Mouse (Mus musculus) stomach, postnatal 0 days (tissue): ENCODE results near the gene Ovol3. TPM values are rescaled to one million over a fixed set of nuclear protein-coding genes. Genes with fewer than 3 reads are reported as not detected.

Experiments
- ATAC-seq: fragments of 200-750 bp; cut with Nextera tagmentation; 2 replicates; pipeline ENCODE4 v1.8.0; 2017; ENCODE audit not compliant: low FRiP score, low TSS enrichment
- DNase-seq: peaks from one replicate; pipeline ENCODE4 v3.0.0-alpha.2; 2016; ENCODE audit warnings: low spot score
- H3K27ac ChIP-seq: fragments of 300-500 bp; sonication (generic); replicated peaks from 2 replicates; pipeline ENCODE4 v1.5.1; 2014; ENCODE audit warnings: mild to moderate bottlenecking, control low read depth
- H3K27me3 ChIP-seq: fragments of 300-500 bp; sonication (generic); 2 replicates; pipeline ENCODE4 v1.6.1; 2014; ENCODE audit warnings: low read length; ENCODE audit not compliant: control insufficient read depth, insufficient read depth
- H3K36me3 ChIP-seq: fragments of 300-500 bp; sonication (generic); 2 replicates; pipeline ENCODE4 v1.6.1; 2014; ENCODE audit warnings: low read length, mixed read lengths; ENCODE audit not compliant: control insufficient read depth, insufficient read depth
- H3K4me1 ChIP-seq: fragments of 300-500 bp; sonication (generic); replicated peaks from 2 replicates; pipeline ENCODE4 v1.6.1; 2014; ENCODE audit warnings: antibody characterized with exemption; ENCODE audit not compliant: control insufficient read depth, insufficient read depth
- H3K4me2 ChIP-seq: fragments of 300-500 bp; sonication (generic); replicated peaks from 2 replicates; pipeline ENCODE4 v1.6.1; 2014; ENCODE audit warnings: low read depth, mild to moderate bottlenecking, control low read depth, moderate library complexity
- H3K4me3 ChIP-seq: fragments of 300-500 bp; sonication (generic); 2 replicates; pipeline ENCODE4 v1.5.1; 2014; ENCODE audit warnings: low read depth, low read length, control low read depth
- H3K9ac ChIP-seq: fragments of 300-500 bp; sonication (generic); 2 replicates; pipeline ENCODE4 v1.6.1; 2014; ENCODE audit warnings: mild to moderate bottlenecking, low read length, control low read depth, mixed read lengths
- H3K9me3 ChIP-seq: fragments of 300-500 bp; sonication (generic); 2 replicates; pipeline ENCODE4 v1.6.1; 2016; ENCODE audit warnings: low read length; ENCODE audit not compliant: control insufficient read depth
- CTCF ChIP-seq: IDR thresholded peaks from 2 replicates; pipeline ENCODE4 v1.5.1; 2016; ENCODE audit warnings: antibody characterized with exemption, low read depth, mild to moderate bottlenecking, moderate library complexity
- EP300 ChIP-seq: optimal IDR thresholded peaks from 2 replicates; pipeline ENCODE3; 2016; ENCODE audit warnings: antibody characterized with exemption
- WGBS: fragments of 180-500 bp; shearing (Covaris S2); extraction: QIAGEN DNeasy Blood & Tissue Kit; methylation state at CpG from one replicate; pipeline ENCODE4 v1.1.7; 2014; 5-methylcytosine and 5-hydroxymethylcytosine counted together
- polyA plus RNA-seq: library from polyadenylated mRNA; unstranded; fragments of >200 nt; fragmentation: Nextera tagmentation; extraction: Ambion mirVana; gene quantifications from 2 replicates; pipeline ENCODE4 v1.2.1, GENCODE M21; 2015

The Ovol3 gene
- polyA plus RNA-seq, 1 experiment from 2014 or later: not detected

DNA sequence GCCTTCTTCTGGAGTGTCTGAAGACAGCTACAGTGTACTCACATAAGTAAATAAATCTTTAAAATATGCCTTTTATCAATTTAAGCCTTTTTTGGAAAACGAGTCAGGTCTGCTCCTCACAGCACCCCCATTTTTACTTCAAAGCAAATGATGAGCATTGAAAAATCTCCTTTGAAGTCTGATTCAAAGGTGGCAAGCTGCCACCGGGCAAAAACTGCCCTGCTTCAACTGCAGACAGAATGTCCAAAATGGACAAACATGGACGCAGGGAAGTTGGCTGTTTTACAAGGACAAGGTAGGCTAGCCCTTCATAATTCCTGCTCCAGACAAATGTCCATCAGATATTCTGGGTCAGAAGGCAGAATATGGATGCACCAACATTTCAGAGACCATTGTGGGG, 14.1 kb downstream of the Ovol3 start:
- TF ChIP-seq CTCF (no peak), EP300 (no peak)
- DNase-seq: no peak
- WGBS: 73% methylated on average over 3 of the region's 3 CpGs
- ATAC-seq: no peak
- H3K4me1 ChIP-seq: peaks cover 3% of the 10 kb centered on the region; the same call in 1 of the 2 replicates
- H3K27me3 ChIP-seq: no peaks in the 10 kb centered on the region
- no peak overlapping the region for H3K9ac ChIP-seq
- H3K4me3 ChIP-seq: no peak overlapping the region
- H3K9me3 ChIP-seq: no peaks in the 10 kb centered on the region
- no peak overlapping the region for H3K27ac ChIP-seq
- no peak overlapping the region for H3K4me2 ChIP-seq
- peaks cover 6% of the 10 kb centered on the region; the same call in 1 of the 2 replicates for H3K36me3 ChIP-seq

GRCm38 (mm10) chr7:30220008-30220356, 15.5 kb downstream of the Ovol3 start:
- 16% methylated on average over 11 of the region's 11 CpGs for WGBS
- peak overlapping the region; percentile 63 for H3K9ac ChIP-seq
- H3K36me3 ChIP-seq: peaks cover 3% of the 10 kb centered on the region; the same call in 1 of the 2 replicates
- H3K27me3 ChIP-seq: no peaks in the 10 kb centered on the region
- H3K4me1 ChIP-seq: peaks cover 3% of the 10 kb centered on the region; the same call in 1 of the 2 replicates
- H3K9me3 ChIP-seq: no peaks in the 10 kb centered on the region
- peak overlapping the region; percentile 36 for H3K4me3 ChIP-seq
- H3K4me2 ChIP-seq: peak overlapping the region; percentile 77
- TF ChIP-seq EP300: no peak
- TF ChIP-seq CTCF: no peak
- peak; percentile 75 for DNase-seq
- H3K27ac ChIP-seq: peak overlapping the region; percentile 86
- ATAC-seq: peak; percentile 92

DNA sequence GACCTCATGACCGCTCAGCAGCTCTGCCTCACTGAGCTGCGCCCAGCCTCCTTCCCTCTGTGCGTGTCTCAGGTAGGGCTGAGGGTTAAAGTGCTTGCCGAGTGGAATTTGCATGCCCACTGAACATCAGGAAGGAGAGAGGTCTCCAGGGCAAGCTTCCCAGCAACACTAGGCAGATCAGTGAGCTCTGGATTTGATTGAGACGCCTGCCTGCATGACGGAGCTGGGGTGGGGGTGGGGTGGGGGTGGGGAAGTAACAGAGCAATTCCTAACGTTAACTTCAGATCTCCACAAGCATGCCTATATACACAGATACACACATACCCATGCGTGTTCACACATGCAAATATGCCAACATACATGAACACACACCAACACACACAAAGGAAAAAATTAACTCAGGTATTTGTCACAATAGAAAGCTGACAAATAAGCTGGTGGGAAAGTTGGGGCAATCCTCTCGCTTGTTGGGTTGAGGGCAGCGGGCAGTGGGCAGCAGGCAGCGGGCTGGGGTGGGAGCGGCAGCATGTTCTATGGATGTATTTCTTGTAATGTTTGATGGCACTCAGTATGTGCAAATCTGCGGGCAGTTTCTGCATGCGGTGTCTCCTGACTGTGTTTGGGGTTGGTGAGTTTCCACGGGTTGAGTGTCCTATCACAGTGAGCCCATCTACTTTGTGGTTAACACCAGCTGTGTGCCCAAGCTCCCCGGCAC, 16.1 kb downstream of the Ovol3 start:
- WGBS: 5% methylated on average over 16 of the region's 16 CpGs
- DNase-seq: peak; percentile 75
- peak overlapping the region; percentile 86 for H3K27ac ChIP-seq

DNA sequence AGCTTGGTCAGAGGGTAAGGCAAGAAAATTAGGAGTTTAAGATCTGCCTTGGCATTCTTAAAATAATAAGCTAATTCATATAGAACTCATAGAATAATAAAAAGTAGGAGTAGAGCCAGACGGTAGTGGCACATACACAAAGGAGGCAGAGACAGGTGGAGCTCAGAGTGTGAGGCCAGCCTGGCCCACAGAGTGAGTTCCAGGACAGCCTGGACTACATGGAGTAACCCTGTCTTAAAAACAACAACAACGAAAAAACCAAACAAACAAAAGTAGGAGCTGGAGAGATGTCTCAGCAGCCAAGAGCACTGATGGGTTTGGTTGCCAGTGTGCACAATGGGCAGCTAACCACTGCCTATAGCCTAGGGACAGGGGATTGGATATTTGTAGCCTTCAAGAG, 18.2 kb downstream of the Ovol3 start:
- H3K27ac ChIP-seq: no peak overlapping the region
- H3K36me3 ChIP-seq: no peaks in the 10 kb centered on the region
- ATAC-seq (no peak), DNase-seq (no peak)
- no peak overlapping the region for H3K4me3 ChIP-seq
- H3K9ac ChIP-seq: no peak overlapping the region
- H3K9me3 ChIP-seq: no peaks in the 10 kb centered on the region
- TF ChIP-seq CTCF (no peak), EP300 (no peak)
- H3K27me3 ChIP-seq: no peaks in the 10 kb centered on the region
- WGBS: 64% methylated on average over 2 of the region's 2 CpGs
- H3K4me1 ChIP-seq: peaks cover 3% of the 10 kb centered on the region; the same call in 1 of the 2 replicates
- H3K4me2 ChIP-seq: no peak overlapping the region

More for the DNA sequence above, 16.1 kb downstream of the Ovol3 start:
- Histone ChIP-seq H3K4me1 (peaks cover 3% of the 10 kb centered on the region; the same call in 1 of the 2 replicates), H3K4me2 (peak overlapping the region; percentile 77), H3K9me3 (no peaks in the 10 kb centered on the region), H3K4me3 (peak overlapping the region; percentile 36), H3K36me3 (peaks cover 3% of the 10 kb centered on the region; the same call in 1 of the 2 replicates), H3K27me3 (no peaks in the 10 kb centered on the region), H3K9ac (peak overlapping the region; percentile 63)
- TF ChIP-seq CTCF (no peak), EP300 (no peak)
- ATAC-seq: peak; percentile 65

GRCm38 (mm10) chr7:30216723-30217151, 18.8 kb downstream of the Ovol3 start:
- Histone ChIP-seq H3K9ac (0 out of 2 replicates have a peak overlapping the region, but pooled peaks have one; percentile 31), H3K4me2 (peak overlapping the region; percentile 44), H3K36me3 (no peaks in the 10 kb centered on the region), H3K9me3 (no peaks in the 10 kb centered on the region), H3K27ac (no peak overlapping the region), H3K4me3 (no peak overlapping the region), H3K4me1 (peaks cover 3% of the 10 kb centered on the region; the same call in 1 of the 2 replicates), H3K27me3 (no peaks in the 10 kb centered on the region)
- 1% methylated on average over 15 of the region's 16 CpGs for WGBS
- peak; percentile 89 for DNase-seq
- peak; percentile 50 for ATAC-seq
- TF ChIP-seq EP300 (no peak), CTCF (peak; percentile 99)

DNA sequence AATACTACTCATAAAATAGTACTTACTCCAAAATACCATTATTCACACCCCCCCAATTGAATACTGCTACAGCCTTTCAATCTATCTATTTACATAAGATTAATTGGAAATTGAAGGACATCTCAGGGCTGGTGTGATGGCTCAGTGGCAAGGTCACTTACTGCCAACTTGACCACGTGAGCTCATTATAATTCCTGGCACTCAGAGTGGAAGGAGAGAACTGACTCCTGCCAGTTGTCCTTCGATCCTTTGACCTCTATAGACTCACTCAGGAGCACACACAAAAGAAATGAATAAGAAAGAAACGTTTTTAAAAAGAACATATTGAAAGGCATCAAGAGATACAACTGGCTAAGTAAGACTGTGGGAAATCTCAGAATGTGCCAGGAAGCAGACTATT, 19.6 kb downstream of the Ovol3 start:
- H3K4me1 ChIP-seq: peaks cover 3% of the 10 kb centered on the region; the same call in 1 of the 2 replicates
- no peak overlapping the region for H3K27ac ChIP-seq
- no peak overlapping the region for H3K9ac ChIP-seq
- no peak for TF ChIP-seq CTCF
- no peak for TF ChIP-seq EP300
- H3K9me3 ChIP-seq: no peaks in the 10 kb centered on the region
- ATAC-seq (no peak), DNase-seq (no peak)
- H3K4me2 ChIP-seq: no peak overlapping the region
- WGBS: 84% methylated on average over 3 of the region's 3 CpGs
- no peak overlapping the region for H3K4me3 ChIP-seq
- H3K36me3 ChIP-seq: no peaks in the 10 kb centered on the region
- H3K27me3 ChIP-seq: no peaks in the 10 kb centered on the region
